Mouse (Mus musculus) forelimb bud, embryonic 11.5 days (tissue): ENCODE measurements at regions not wholly inside any gene's neighbourhood (a gene's known extent, or its start where the extent isn't known, plus 50 kb on each side); places are given as distances from the start of the nearest gene placed in this dataset.
"Not testable (repeated sequence)": the region's sequence is repeated elsewhere in the genome, so short reads cannot be mapped to it uniquely, and the experiment has no call there.

Experiments
- DNase-seq: peaks from one replicate; pipeline ENCODE4 v3.0.0-alpha.2; 2012; ENCODE audit warnings: low read depth, low spot score

GRCm38 (mm10) chr4:28064935-28065334 is 748.0 kb upstream of the Epha7 start:
- DNase-seq, result no peak

- no peak for DNase-seq
Measured at GRCm38 (mm10) chr4:28065828-28066227, 747.1 kb upstream of the Epha7 start.

GRCm38 (mm10) chr4:28079030-28079429 is 733.9 kb upstream of the Epha7 start:
- DNase-seq, result no peak

GRCm38 (mm10) chr4:28092854-28093253 is 720.1 kb upstream of the Epha7 start:
- no peak for DNase-seq

- no peak for DNase-seq
Measured at GRCm38 (mm10) chr4:28143165-28143564, 669.8 kb upstream of the Epha7 start.

- no peak for DNase-seq
Measured at GRCm38 (mm10) chr4:28155116-28155515, 657.8 kb upstream of the Epha7 start.

- DNase-seq, result peak; percentile 95
Measured at GRCm38 (mm10) chr4:28176771-28177170, 636.2 kb upstream of the Epha7 start.

- DNase-seq, result no peak
Measured at GRCm38 (mm10) chr4:28190861-28191260, 622.1 kb upstream of the Epha7 start.

- no peak for DNase-seq
Measured at GRCm38 (mm10) chr4:28227594-28228208, 585.2 kb upstream of the Epha7 start.

GRCm38 (mm10) chr4:28235516-28235915 is 577.4 kb upstream of the Epha7 start:
- DNase-seq, result not testable (repeated sequence)

- DNase-seq, result no peak
Measured at GRCm38 (mm10) chr4:28242272-28242671, 570.7 kb upstream of the Epha7 start.
